Mouse (Mus musculus) ovary, postnatal 14 days (tissue): ENCODE results near the gene Tyms.
A peak's percentile ranks its signal among the peaks of the same experiment; 100 is the strongest.

Experiments
- DNase-seq: peaks from one replicate; pipeline ENCODE4 v3.0.0; 2022; ENCODE audit warnings: low spot score

Gene Tyms

DNA sequence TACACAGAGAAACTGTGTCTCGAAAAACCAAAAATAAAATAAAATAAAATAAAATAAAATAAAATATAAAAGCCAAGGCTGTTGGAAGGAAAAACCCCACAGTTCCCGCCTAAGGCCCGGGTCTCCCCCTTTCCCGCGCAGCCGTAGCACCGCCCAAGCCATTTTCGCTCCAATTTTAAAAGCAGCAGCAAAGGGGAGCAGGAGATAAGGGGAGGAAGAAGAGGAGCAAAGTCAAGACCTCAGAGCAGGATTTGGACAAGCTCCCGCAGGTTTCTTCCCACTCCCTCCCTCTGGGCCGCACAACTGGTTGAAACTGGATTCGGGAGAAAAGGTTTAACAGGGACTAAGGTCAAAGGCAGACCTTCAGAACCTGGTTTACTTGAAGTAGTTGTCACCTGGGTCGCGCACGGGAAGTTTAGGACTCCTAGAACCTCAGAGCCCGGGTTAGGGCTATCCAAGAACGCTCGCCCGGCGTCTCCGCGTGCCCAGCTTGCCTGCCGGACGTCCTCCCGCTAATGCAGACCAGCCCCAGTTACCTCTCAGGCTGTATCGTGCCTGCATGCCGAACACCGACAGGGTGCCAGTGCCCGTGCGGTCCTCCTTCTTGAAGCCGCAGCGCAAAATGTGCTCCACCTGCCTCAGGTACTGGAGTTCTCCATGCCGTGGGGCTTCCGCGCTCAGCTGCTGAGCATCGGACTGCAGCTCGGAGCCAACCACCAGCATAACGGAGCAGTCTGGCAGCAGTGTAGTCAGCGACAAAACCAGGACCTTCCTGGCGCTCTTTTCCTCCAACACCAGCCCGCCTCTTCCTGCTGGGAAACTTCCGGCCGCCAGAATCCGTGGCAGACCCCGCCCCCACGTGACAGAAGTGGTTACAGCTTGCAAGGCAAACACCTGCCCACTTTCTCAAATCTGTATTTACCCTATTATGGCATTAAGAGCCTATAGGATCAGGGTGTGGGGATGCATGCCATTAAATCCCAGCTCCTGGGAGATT, at the start of gene Tyms:
Gene Tyms, minus strand, starts transcription at position 793 of the 997 bp plus-strand sequence.
- DNase-seq: peak; percentile 58

- DNase-seq: no peak
These were observed 49.1 kb upstream of the Tyms start for GRCm38 (mm10) chr5:30122481-30122880.

DNA sequence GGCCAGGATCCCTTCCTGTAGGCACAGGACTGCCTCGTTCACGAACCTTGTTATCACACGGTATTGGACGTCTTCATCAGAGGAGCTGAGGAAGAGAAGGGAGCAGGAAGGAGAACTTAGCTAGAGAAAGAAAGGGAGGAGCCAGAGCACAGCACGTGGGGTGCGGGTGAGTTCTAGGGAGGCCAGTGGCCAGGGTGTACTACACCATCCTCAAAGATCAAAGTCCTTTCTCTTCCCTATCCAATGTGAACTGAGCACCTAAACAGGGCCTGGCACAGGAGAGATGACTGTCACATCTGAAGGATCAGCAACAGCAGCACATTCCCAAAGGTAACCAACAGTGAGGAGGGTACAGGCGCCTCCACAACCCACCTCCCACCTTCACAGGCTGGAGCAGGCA, 46.7 kb upstream of the Tyms start:
- DNase-seq: no peak

DNA sequence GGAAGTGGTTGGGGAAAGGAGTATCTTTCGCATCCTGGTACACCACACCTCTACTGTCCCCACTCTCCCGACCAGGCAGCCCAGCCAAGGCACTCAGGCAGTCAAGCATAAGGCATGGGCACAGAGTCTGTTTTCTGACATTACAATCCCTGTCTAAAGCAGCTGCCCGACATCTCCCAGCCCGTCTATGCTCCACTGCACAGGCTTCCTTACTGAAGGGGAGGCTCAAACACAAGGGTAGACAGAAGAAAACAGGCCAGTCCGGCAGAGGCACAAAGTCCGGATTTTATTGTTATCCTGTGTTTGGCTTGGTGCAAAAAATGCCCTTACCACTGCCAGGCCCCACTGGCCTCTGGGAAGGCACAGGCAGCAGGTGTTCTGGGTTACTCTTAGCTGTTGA, 45.7 kb upstream of the Tyms start:
- DNase-seq: no peak

DNA sequence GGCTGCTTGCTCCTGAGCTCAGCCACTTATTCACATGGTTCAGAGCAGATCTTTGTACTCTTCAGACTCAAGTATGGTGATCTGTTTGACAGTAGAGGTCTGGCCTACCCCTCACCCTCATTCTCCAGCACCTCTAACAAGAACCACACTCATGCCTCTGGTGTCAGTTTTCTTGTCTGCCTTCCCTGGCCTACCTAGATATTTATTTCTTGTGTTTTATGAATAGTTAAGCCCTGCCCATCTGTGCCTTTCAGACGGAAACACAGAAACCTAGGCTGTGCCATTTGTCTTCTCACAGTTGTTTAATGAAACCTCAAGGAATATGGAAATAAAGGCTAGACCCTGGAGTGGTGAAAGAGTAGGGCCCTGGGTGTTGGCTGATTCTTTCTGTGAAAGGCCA, 44.6 kb upstream of the Tyms start:
- no peak for DNase-seq

DNA sequence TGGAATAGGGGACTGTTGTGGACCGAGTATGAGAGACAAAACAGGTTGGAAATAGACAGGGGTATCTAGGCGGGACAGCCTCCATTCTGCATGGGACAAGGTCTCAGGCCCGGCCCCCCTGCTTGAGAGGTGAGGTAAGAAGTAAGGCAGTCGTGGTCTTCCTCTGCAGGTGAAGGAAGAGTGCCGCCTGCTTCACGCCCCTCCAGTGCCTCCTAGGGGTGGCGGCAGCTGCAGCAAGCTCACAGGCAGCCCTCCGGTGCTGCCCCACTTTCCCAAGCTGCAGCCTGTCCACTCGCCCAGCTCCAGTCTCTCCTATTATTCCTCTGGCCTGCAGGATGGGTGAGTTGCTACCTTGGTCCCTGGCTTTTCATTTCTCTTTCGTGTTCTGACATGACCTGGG, 42.3 kb upstream of the Tyms start:
- DNase-seq: no peak

GRCm38 (mm10) chr5:30114761-30115140, 41.3 kb upstream of the Tyms start:
- no peak for DNase-seq

DNA sequence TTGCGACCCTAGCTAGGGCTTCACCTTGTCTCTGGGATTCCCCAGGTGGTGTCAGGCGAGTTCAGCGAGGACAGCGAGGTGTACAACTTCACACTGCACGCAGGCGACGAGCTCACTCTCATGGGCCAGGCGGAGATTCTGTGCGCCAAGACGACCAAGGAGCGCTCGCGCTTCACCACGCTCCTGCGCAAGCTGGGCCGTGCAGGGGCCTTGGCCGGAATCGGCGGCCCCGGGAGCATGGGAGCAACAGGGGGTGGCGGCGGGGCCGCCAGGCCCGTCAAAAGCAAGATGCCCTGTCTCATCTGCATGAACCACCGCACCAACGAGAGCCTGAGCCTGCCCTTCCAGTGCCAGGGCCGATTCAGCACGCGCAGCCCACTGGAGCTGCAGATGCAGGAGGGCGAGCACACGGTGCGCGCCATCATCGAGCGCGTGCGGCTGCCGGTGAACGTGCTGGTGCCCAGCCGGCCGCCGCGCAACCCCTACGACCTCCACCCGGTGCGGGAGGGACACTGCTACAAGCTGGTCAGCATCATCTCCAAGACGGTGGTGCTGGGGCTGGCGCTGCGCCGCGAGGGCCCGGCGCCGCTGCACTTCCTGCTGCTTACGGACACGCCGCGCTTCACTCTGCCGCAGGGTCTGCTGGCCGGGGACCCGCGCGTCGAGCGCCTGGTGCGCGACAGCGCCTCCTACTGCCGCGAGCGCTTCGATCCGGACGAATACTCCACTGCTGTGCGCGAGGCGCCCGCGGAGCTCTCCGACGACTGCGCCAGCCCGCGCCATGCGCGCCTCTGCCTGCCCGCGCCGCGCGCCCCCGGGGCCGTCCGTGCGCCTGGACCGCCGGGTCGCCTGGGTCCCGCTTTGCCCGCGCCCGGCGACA, 40.7 kb upstream of the Tyms start:
- peak; percentile 61 for DNase-seq

GRCm38 (mm10) chr5:30112533-30113068, 39.2 kb upstream of the Tyms start:
- DNase-seq: no peak

- DNase-seq: no peak
These were observed 38.4 kb upstream of the Tyms start for GRCm38 (mm10) chr5:30111771-30112170.

GRCm38 (mm10) chr5:30111126-30111525, 37.7 kb upstream of the Tyms start:
- no peak for DNase-seq

GRCm38 (mm10) chr5:30110371-30111060, 37.1 kb upstream of the Tyms start:
- DNase-seq: no peak

GRCm38 (mm10) chr5:30109899-30110298, 36.5 kb upstream of the Tyms start:
- DNase-seq: no peak

DNA sequence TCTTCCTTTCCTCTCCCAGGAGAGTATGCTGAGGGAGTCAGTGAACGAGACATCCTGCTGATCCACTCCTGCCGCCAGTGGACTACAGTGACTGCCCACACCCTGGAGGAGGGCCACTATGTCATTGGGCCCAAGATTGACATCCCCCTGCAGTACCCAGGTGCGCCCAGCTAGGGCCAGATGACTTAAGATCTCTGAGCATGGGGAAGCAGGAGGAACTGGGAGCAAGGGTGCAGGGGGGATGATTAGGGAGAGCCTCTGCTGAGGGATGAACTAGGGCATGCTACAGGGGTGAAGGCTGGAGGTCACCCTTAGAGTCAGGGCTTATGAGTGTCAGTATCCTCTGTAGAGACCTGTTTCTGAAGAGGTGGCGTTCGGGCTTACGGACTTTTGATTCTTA, 34.8 kb upstream of the Tyms start:
- no peak for DNase-seq

DNA sequence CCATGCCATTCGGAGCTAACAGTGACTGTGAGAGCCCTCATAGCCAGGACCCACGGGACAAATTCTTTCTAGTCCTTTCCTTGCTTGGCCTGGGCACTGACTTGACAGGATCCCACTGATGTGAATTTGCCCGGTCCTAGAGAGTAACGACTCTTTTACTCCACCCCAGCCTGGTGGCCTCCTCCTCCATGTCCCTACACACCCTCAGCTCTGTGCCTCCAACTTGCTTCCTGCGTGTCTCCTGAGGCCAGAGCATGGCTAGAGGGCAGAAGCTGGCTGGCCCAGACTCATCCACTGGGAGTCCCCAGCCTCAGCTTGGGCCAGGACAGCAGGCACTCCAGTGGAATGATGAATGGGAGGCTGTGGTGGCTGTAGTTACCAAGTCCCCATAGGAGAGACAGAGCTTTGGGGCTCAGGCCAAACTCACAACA, 34.2 kb upstream of the Tyms start:
- no peak for DNase-seq

- DNase-seq: no peak
These were observed 33.8 kb upstream of the Tyms start for GRCm38 (mm10) chr5:30107186-30107585.

DNA sequence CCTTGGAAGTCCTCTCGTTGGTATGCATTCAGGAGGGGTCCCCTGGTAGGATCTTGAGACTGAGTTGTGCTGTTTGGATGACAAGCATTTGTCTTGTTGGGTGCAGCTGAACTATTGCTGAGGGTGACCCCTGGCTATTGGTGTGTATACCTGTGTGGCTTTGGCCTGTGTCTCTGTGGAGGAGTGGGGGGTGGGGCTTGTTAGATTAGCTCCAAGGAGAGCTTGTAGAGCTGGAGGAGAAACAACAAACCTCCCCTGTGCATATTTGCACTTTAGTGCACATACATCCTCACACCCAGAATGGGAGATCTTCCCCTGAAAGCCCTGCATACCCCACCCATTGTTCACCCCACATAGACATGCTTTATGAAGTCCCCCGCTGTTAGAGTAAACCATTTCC, 33.3 kb upstream of the Tyms start:
- DNase-seq: no peak

- no peak for DNase-seq
These were observed 32.4 kb upstream of the Tyms start, which contains the start of gene 3110082J24Rik for GRCm38 (mm10) chr5:30105668-30106300. TSS of gene 3110082J24Rik (minus strand) at chr5:30106086.

GRCm38 (mm10) chr5:30104841-30105667, 31.6 kb upstream of the Tyms start, which contains the start of gene Garem2:
TSS of gene Garem2 (plus strand) at chr5:30105161.
- DNase-seq: no peak

GRCm38 (mm10) chr5:30104339-30104738, 30.9 kb upstream of the Tyms start:
- DNase-seq: no peak
